ENCODE assay signal across 7 mouse cellular contexts in genomic region chr17:87283755-87284481, GRCm38 (mm10). TPM values are rescaled to one million over a fixed set of nuclear protein-coding genes. Genes with fewer than 3 reads are reported as not detected.
DNase-seq lines count a peak whose midpoint lies in the region; ATAC-seq and TF ChIP-seq lines count a peak whose summit lies in the region.

No protein-coding gene starts in this region.

- peak overlapping the region; percentile 72 for H3K4me3 ChIP-seq in limb, embryonic 11.5 days (ENCODE audit: low read depth, low read length)
- peak overlapping the region; percentile 74 for H3K4me3 ChIP-seq in midbrain, embryonic 12.5 days
- peak overlapping the region; percentile 81 for H3K4me3 ChIP-seq in stomach, postnatal 0 days (ENCODE audit: low read depth, low read length)

- no peaks in the 10 kb centered on the region for H3K9me3 ChIP-seq in limb, embryonic 11.5 days (ENCODE audit: control insufficient read depth, low read length)
- H3K9me3 ChIP-seq in midbrain, embryonic 12.5 days: no peaks in the 10 kb centered on the region
- no peaks in the 10 kb centered on the region for H3K9me3 ChIP-seq in stomach, postnatal 0 days (ENCODE audit: control insufficient read depth, low read length)

- no peak overlapping the region for H3K27ac ChIP-seq in limb, embryonic 11.5 days (replicated peaks; ENCODE audit: low read depth, low read length)
- H3K27ac ChIP-seq in midbrain, embryonic 12.5 days (replicated peaks): no peak overlapping the region
- peak overlapping the region; percentile 99 for H3K27ac ChIP-seq in stomach, postnatal 0 days (replicated peaks)

- 0 out of 2 replicates have a peak, but pooled peaks cover 3% of the 10 kb centered on the region for H3K4me1 ChIP-seq in limb, embryonic 11.5 days (ENCODE audit: control insufficient read depth, insufficient read depth, low read length)
- H3K4me1 ChIP-seq in midbrain, embryonic 12.5 days: peaks cover 31% of the 10 kb centered on the region
- H3K4me1 ChIP-seq in stomach, postnatal 0 days (replicated peaks; ENCODE audit: control insufficient read depth, insufficient read depth): peaks cover 6% of the 10 kb centered on the region; the same call in 1 of the 2 replicates

- peaks cover 14% of the 10 kb centered on the region for H3K27me3 ChIP-seq in limb, embryonic 11.5 days (ENCODE audit: control insufficient read depth, insufficient read depth, low read length)
- peaks cover 70% of the 10 kb centered on the region for H3K27me3 ChIP-seq in midbrain, embryonic 12.5 days
- no peaks in the 10 kb centered on the region for H3K27me3 ChIP-seq in stomach, postnatal 0 days (ENCODE audit: control insufficient read depth, insufficient read depth, low read length)

- peak; percentile 71 for DNase-seq in T-cell, adult 2 months (ENCODE audit: low spot score)
- DNase-seq in limb, embryonic 11.5 days (ENCODE audit: low spot score): peak; percentile 47
- peak; percentile 43 for DNase-seq in stomach, postnatal 0 days (ENCODE audit: low spot score)
- DNase-seq in MN1 (ENCODE audit: low spot score): no peak

- WGBS in limb, embryonic 11.5 days: 4% methylated on average over 21 of the region's 21 CpGs
- 5% methylated on average over 21 of the region's 21 CpGs for WGBS in midbrain, embryonic 12.5 days
- WGBS in stomach, postnatal 0 days: 14% methylated on average over 21 of the region's 21 CpGs

- H3K36me3 ChIP-seq in limb, embryonic 11.5 days (ENCODE audit: control insufficient read depth, insufficient read depth, low read length): no peaks in the 10 kb centered on the region
- H3K36me3 ChIP-seq in midbrain, embryonic 12.5 days: no peaks in the 10 kb centered on the region
- no peaks in the 10 kb centered on the region for H3K36me3 ChIP-seq in stomach, postnatal 0 days (ENCODE audit: control insufficient read depth, insufficient read depth, low read length)

- 0 out of 2 replicates have a peak overlapping the region, but pooled peaks have one; percentile 28 for H3K9ac ChIP-seq in limb, embryonic 11.5 days (ENCODE audit: low read length)
- H3K9ac ChIP-seq in midbrain, embryonic 12.5 days (replicated peaks): peak overlapping the region; percentile 81; the same call in 1 of the 2 replicates
- peak overlapping the region; percentile 75 for H3K9ac ChIP-seq in stomach, postnatal 0 days (ENCODE audit: low read length)

- ATAC-seq in CD4-positive, CD25-positive, alpha-beta regulatory T cell, adult 4 months: peak; percentile 67
- ATAC-seq in granulocyte monocyte progenitor cell, adult 5-6 weeks (replicated peaks; ENCODE audit: poor library complexity, severe bottlenecking): peak; percentile 63
- ATAC-seq in limb, embryonic 11.5 days (ENCODE audit: insufficient number of reproducible peaks, low FRiP score, low TSS enrichment, low read depth): no peak
- ATAC-seq in midbrain, embryonic 12.5 days (ENCODE audit: low FRiP score, low read depth): no peak
- no peak for ATAC-seq in stomach, postnatal 0 days (ENCODE audit: low FRiP score, low TSS enrichment)

- H3K4me2 ChIP-seq in limb, embryonic 11.5 days (ENCODE audit: low read depth, severe bottlenecking): peak overlapping the region; percentile 99
- peak overlapping the region; percentile 91 for H3K4me2 ChIP-seq in midbrain, embryonic 12.5 days (replicated peaks)
- H3K4me2 ChIP-seq in stomach, postnatal 0 days (replicated peaks; ENCODE audit: low read depth): peak overlapping the region; percentile 97

- TF ChIP-seq CTCF in stomach, postnatal 0 days (IDR thresholded peaks at IDR 0.05; ENCODE audit: low read depth): no peak

- TF ChIP-seq EP300 in stomach, postnatal 0 days (optimal IDR thresholded peaks at IDR 0.05): no peak

RNA-seq across cellular contexts. Expression of gene Ttc7, which starts 1.2 kb away (rescaled TPM):
- polyA plus RNA-seq in CD4-positive, CD25-positive, alpha-beta regulatory T cell, adult 4 months (2017; shearing (Covaris generic)): 10 to 100 TPM; 13.5 to 19.3 TPM
- total RNA-seq in granulocyte monocyte progenitor cell, adult 5-6 weeks (2014; fragmentation: Nextera tagmentation): 68.9 and 94.1 TPM in 2 replicates
- 42.2 and 46.7 TPM in 2 replicates for total RNA-seq in granulocyte monocyte progenitor cell, adult 5-6 weeks (2017)
- 1.8 and 3.9 TPM in 2 replicates for polyA plus RNA-seq in limb, embryonic 11.5 days (2014; fragmentation: Nextera tagmentation; extraction: Ambion mirVana)
- polyA plus RNA-seq in midbrain, embryonic 12.5 days (2016; fragmentation: Nextera tagmentation; extraction: Ambion mirVana): 4.6 and 5.7 TPM in 2 replicates
- polyA plus RNA-seq in stomach, postnatal 0 days (2015; fragmentation: Nextera tagmentation; extraction: Ambion mirVana): 19.9 and 21.2 TPM in 2 replicates

RNA-seq across cellular contexts. Expression of gene Mcfd2, which starts 18.2 kb away (rescaled TPM):
- polyA plus RNA-seq in CD4-positive, CD25-positive, alpha-beta regulatory T cell, adult 4 months (2017; shearing (Covaris generic)): 10 to 100 TPM; 34.0 to 43.8 TPM
- total RNA-seq in granulocyte monocyte progenitor cell, adult 5-6 weeks (2014; fragmentation: Nextera tagmentation): 64.9 and 73.6 TPM in 2 replicates
- total RNA-seq in granulocyte monocyte progenitor cell, adult 5-6 weeks (2017): 112 and 128 TPM in 2 replicates
- 77.6 and 80.0 TPM in 2 replicates for polyA plus RNA-seq in limb, embryonic 11.5 days (2014; fragmentation: Nextera tagmentation; extraction: Ambion mirVana)
- 53.6 and 57.5 TPM in 2 replicates for polyA plus RNA-seq in midbrain, embryonic 12.5 days (2016; fragmentation: Nextera tagmentation; extraction: Ambion mirVana)
- 80.4 and 84.4 TPM in 2 replicates for polyA plus RNA-seq in stomach, postnatal 0 days (2015; fragmentation: Nextera tagmentation; extraction: Ambion mirVana)

Comparison
In these comparisons a context has a peak if more than half of its experiments do, and no peak if none do; other contexts are left out.
1. ATAC-seq: peak in CD4-positive, CD25-positive, alpha-beta regulatory T cell, adult 4 months (single experiment) and granulocyte monocyte progenitor cell, adult 5-6 weeks (single experiment); none in limb, embryonic 11.5 days (single experiment), midbrain, embryonic 12.5 days (single experiment) and stomach, postnatal 0 days (single experiment).
2. H3K9ac ChIP-seq: peak in every context shown above with its lines; median percentile 81 in midbrain, embryonic 12.5 days; 75 in stomach, postnatal 0 days; 28 in limb, embryonic 11.5 days.
3. Peak in every context shown above with its lines, with median percentiles within 50 percentile points of each other: H3K4me2 ChIP-seq and H3K4me3 ChIP-seq.